Mouse (Mus musculus): ENCODE results near the gene Spag6. TPM values are rescaled to one million over a fixed set of nuclear protein-coding genes. Genes with fewer than 3 reads are reported as not detected.

Spag6 gene
- total RNA-seq, 2 experiments from 2014 or later: 0.22 to 0.64 TPM

DNA sequence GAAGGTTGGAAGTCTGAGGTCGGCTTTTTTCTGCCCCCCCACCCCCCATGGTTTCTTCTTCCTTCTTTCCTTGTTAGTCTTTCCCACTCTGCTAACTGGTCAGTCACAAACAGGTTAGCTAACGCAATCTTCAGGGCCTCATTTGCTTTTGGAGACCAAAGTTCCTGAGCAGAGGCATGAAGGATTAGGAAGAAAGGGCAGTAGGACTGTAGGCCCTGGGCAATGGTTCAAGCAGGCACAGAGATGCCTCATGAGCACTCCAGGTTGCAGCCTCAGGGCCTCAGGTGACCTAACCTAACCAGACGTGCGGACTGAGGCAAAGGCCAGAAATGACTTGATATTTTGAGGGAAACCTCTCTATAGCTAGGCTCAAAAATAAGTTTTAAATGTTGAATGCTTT is 24.7 kb downstream of the Spag6 start:
- intact Hi-C loops (cut with DNase I): no loop called here
- no peak for DNase-seq

DNA sequence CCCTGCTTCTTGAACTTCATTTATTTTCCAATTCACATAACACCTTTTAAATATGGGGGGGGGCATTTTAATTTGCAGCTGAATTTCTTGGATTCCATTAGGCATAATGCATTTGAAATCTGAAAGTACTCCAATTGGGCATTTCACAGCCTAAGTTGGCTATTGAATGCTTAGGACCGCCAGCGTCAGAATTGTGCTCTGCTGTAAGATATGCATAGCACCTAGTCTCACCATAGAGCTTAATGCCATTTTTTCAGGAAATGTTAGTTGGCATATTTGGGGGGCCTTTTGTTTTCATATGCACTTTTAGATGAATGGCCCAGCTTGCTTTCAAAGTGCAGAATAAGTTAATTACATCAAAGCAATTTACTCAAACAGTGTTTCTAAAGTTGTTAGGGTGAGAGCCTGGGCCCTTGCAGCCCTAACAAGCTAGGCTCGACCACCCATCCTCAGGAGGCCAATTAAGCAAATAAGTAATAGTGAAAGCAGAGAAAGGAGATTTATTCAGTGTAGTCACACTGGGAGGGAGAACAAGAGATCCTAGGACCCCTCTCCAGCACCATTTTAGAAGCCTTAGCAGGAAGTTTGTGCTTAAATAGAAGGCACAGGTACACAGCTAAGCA is 28.5 kb downstream of the Spag6 start:
- DNase-seq: no peak
- intact Hi-C loops (cut with DNase I): no loop called here

DNA sequence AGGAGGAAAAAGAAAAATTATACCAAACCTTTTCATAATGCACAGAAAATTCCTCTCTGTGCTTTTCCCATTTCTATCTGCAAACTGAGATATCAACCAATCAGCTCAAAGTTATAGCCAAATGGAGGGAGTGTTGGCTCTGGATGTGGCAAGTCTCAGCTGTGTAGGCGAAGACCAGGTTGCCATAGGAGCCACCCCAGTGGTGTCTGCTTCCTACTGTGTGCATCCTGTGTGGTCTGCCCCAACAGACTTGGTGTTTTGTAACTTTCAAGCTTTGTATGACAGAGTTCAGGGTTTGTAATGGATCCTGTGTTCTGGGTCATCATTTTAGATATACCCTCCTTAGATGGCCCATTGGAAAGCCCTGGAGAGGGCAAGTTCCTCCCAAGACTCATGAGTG is 30.6 kb downstream of the Spag6 start:
- intact Hi-C loops (cut with DNase I): no loop called here
- no peak for DNase-seq

DNA sequence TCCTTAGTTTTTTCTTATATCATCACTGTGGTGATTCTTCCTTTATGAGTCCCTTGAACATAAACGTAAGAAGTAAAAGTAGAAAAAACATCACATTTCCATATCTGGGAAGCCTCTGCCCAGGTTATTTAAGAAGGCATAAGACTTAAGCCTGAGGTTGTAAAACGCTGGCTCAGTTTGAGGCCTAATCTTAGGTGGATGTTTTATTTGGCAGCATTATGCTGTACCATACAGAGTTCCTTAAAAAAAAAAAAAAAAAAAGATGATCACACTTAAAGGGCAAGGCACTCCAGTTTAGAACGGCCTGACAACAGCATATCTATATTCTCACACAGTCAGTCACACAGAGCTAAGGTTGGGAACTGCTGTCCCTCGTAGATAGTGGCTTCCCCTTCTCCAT is 32.0 kb downstream of the Spag6 start:
- DNase-seq: no peak
- intact Hi-C loops (cut with DNase I): no loop called here

DNA sequence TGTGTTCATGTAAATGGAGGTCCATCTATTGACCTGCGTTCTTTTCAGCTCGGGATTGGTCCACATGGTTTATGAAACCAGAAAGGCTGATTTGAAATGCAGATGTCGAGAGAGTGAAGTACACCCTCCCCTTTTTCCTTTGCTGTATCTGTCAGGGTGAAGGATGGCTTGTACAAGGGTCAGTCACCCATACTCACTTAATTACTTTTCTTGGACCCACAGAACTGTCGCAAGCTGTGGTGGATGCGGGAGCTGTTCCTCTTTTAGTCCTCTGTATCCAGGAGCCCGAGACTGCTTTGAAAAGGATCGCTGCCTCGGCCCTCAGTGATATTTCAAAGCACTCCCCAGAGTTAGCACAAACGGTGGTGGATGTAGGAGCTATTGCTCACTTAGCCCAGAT is 37.9 kb downstream of the Spag6 start:
- intact Hi-C loops (cut with DNase I): no loop called here
- DNase-seq: no peak

DNA sequence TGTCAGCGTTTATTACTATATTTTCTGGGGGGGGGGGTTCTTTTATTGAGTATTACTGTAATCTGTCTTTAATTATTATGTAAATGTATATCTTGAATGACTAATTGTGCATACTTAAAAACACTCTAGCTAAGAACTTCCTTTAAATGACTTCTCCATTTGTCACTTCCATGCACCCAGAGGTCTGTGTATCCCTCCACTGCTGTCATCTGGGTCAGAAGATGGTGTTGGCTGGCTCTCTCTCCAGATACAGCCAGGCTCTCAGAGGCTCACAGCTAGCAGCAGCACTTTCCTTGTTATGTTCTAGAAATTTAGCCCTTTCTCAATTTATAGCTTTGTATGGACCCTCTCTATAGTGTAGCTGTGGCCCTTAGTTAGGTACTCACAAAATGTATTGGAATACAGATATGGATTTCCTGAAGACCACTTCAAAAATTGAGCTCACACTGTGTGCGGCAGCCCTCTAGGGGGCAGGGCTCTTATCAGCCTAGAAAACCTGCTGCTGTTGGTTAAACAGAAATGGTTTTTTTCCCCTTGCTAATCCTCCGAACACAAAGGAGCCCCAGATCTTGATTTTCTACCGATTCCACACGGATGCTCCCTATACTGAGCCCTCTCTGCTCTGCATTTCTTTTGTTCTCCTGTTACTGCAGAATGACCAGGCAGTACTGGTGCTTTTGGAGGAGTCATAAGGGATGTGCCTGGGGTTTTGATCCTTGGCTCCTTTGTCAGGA is 40.7 kb downstream of the Spag6 start:
- no peak for DNase-seq
- intact Hi-C loops (cut with DNase I): no loop called here

DNA sequence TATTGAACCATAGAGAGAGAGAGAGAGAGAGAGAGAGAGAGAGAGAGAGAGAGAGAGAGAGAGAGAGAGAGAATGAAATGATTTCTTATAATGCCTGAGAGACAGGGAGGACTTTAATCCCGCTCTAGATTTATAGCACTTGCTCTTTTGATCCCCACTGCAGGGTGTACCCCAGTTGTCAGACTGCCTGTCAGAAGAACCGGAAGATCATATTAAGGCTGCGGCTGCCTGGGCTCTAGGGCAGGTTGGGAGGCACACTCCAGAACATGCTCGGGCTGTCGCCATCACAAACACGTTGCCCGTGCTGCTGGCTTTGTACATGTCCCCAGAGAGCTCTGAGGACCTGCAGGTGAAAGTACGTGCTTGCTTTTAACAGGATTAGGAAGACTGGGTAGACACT is 43.2 kb downstream of the Spag6 start:
- DNase-seq: no peak
- intact Hi-C loops (cut with DNase I): no loop called here

DNA sequence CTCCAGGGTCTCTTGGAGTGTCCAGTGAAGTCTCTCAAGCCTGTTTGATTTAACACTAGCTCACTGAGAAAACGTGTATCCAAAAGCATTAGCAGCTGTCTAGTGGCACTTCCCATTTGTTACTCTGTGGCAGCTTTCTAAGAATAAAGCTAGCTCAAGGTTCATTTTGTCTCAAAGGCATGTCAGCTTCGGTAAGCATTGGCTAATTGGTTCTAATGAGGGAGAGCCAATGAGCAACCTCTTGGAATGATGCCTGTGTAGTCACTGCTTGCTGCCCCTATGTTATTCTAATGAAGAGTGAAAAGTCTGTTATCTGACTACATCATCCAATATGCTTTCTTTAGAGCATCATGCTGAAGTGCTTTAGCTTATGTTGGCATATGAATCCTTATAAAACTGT is 45.4 kb downstream of the Spag6 start:
- DNase-seq: no peak
- intact Hi-C loops (cut with DNase I): no loop called here

DNA sequence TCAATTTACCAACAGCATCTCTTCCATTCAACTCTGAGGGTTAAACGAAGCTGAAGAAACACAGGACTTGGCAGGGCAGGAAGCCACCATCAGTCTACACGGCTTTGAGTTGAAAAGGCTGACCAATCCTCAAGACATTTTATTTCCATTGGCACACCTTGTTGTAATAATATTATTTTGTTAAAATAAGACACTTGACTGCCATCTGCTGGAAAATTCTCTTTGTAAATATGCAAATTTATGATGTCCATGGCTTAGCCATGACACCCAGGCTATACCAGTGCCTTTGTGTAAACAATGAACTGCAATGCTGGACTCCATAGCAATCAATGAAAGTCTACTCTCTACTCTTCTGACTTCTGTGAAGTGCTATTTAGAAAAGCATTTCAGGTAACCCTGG is 62.3 kb downstream of the Spag6 start:
- intact Hi-C loops (cut with DNase I): no loop called here
- no peak for DNase-seq

DNA sequence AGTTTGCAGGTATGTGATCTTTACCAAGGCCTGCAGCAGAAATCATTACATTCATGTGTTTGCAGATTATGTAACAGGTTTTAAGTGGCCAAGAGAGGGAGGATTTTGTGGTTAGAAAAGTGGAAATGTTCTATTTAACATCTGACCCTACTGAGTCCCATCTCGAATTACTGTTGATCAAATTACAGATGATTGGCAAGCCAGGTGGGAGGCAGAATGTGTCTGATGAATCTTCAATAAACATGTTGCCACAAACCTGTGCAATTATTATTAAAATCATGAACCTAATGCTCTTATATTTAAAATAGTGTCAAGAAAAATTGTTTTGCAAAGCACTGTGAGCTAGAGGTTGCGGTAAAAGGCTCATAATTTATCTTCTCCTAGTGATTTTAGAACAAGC is 71.0 kb downstream of the Spag6 start:
- intact Hi-C loops (cut with DNase I): no loop called here
- DNase-seq: no peak

DNA sequence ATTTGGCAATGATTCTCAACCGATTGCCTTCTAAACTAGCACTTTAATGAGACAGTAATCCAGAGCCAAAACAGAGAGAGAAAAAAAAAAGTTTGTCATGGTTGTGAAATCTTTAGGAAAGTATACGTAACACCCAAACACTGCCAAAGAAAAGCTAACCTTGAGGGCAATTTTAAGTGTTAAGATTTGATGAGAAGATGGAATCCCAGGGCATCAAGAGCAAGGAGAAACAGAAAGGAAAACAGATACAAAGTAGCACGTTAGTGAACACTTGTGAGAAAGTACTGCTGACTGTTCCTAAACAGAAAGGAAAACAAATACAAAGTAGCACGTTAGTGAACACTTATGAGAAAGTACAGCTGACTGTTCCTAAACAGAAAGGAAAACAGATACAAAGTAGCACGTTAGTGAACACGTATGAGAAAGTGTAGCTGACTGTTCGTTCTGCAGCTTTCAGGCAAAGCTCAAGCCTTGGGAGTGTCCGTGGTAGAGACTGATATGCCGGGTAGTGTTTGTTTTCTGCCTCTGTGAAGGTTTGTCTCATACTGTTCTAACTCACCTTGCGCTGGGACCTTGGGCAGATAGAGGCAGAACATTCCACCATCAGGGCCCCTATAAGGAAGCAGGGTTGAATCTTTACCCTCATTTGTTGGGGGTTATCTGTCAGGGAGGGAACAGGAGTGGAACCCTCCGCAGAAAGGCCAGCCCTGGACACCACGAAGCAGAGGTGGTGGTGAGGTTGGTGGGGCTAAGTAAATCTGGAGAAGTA is 71.8 kb downstream of the Spag6 start:
- DNase-seq: no peak
- intact Hi-C loops (cut with DNase I): no loop called here

DNA sequence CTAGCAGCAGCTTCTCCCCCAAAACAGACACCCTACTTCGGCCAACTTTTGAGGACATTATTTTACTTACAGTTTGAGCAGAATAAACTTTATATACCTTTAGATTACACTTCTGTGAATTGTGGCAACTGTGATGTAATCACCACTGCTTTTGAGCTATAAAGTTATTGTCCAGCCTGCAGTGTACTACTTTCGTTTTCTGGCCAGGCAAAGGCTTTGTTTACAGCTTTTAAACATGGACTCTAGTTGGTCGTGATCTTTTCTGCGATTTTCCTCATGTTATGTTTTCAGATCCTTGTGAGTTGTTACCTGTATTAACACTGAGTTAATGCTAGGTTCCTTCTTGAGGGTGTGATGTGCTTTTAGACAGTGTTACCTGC is 72.6 kb downstream of the Spag6 start:
- intact Hi-C loops (cut with DNase I): no loop called here
- DNase-seq: no peak

DNA sequence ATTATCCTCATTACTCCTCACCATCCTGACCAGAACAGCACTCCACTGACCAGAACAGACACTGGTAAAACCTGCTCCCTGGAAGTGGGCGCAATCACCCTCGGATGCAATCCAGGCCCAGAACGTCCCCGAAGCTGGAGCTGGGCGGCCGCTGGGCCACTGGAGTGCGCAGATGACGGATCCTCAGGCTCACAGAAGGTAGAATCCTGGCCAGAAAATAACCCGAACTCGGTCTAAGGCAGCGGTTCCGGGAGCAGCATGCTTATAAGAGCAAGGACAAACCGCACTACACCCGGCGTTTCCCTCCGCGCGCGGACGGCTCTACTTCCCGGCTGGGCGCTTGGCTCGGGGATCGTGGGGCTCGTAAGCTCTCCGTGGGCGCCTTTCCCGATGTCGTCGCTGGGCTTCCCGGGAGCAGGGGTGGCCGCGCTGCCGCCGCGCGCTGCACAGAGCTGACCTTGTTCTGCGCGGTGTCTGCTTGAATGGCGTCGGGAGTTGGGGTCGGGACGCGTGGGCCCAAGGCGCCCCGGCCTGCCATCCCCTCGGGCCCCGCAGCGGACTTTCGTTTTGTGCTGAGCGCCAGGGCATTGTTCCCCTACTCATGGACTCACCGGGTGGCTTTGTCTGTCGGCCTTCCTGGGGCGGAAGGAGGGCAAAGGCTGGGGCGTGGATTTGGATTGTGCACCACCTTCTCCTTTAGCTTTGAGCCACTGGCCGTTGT is 73.1 kb downstream of the Spag6 start:
- DNase-seq: peak; percentile 88
- intact Hi-C loops (cut with DNase I): no loop called here

DNA sequence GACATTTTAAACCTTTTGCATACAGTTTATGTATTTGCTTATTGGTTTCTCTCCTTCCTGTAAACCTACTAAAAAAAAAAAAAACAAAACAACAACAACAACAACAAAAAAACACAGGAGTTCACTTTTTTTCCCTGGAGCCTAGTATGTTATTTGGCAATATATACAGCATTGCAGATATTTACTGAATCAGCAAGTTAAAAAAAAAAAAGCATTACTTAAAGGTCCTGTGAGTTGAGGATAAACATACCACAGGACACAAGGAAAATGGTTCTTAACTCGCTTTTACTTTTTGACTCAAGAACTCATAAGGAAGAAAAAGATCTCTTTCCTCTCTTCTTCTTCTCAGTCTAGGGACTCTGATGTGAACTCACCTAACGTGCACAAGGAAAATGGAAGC is 74.6 kb downstream of the Spag6 start:
- intact Hi-C loops (cut with DNase I): no loop called here
- DNase-seq: no peak

DNA sequence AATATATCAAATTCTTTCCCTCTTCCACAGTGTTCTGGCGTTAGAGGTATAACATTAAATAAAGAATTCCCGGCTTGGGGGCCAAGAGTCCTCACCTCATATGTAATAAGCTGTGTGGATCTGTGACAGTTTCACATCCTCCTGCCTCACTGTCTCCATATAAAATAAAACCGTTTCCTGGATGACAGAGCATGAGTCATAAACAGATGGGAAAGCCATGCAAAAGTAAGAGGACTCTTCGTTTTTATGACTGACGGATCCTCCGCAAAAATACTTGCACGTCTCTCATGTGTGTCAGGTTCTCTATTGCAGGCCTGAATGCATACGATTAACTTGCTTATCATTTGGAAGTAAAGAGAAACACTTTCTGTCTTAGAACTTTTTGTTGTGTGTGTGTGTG is 78.6 kb downstream of the Spag6 start:
- intact Hi-C loops (cut with DNase I): no loop called here
- DNase-seq: no peak

DNA sequence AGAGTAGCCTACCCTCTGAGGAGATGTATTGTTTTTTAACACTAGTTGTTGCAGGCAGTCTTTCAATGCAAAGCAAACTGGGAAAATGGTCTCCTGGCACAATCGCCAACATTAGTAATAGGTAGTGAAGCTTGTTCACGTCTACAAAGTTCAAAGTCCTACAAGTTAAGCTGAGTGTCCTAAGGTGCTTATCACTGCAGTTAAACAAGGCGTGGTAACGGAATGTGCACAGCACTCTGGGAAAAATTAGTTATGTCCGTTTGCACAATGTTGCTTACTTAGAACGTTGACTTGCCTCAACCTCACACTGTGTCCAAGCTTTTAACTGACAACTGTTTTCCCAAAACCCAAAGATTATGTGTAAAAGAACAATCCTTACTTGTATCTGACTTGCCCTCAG is 80.5 kb downstream of the Spag6 start:
- no peak for DNase-seq
- intact Hi-C loops (cut with DNase I): no loop called here

DNA sequence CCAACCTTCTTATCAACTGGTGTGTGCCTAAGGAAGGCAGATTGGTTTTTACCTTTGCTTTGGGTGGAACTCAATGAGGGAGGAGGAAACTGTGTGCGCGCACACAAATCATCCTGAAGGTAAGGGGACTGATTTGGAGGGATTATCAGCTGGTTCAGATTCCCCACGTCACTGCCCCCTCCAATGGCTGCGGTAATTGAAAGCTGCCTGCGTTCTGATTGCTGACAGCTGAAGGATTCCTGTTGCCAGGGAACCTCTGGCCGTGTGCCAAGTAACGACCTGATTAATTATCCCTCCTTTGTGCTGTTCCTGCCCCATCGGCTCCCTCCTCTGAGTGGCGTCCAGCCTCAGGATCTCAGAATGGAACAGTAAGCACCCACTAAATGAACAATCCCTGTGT is 84.4 kb downstream of the Spag6 start:
- peak; percentile 87 for DNase-seq
- intact Hi-C loops (cut with DNase I): no loop called here

DNA sequence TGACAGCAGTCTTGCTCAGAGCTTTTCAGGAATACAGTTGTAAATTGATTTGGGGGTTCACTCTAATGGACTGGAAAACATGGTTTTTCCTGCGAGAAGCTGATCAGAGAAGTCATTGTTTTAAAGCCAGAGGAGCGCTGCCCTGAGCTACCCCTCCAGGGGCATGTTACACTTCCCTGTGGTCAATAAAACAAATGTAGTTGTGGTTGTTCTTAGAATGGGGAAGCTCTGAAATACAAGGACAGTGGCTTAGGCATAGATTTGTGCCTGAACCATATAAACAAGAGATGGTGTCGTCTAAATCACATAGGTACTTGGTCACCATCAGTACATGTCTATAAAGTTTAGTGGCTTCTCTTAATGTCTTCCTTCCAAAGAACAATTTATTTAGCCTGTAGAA is 86.0 kb downstream of the Spag6 start:
- intact Hi-C loops (cut with DNase I): no loop called here
- DNase-seq: no peak

DNA sequence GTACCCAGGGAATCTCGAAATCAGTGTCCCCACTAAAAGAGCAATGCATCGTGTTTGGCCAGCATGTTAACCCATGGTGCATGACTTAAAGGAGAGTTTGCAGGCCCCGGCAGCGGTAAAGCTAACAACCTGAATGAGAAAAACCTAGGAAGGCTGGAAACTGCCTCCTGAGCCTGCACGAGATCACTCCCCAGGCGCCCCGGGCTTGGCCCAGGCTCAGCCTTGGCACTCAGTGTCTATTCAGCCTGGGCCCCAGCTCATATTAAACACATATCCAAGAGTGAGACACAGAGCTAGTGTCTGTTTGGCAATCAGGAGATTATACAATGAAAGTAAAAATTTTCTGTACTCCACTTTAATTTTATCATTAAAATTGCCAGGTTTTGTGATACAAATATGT is 87.5 kb downstream of the Spag6 start:
- DNase-seq: peak; percentile 52
- intact Hi-C loops (cut with DNase I): no loop called here

DNA sequence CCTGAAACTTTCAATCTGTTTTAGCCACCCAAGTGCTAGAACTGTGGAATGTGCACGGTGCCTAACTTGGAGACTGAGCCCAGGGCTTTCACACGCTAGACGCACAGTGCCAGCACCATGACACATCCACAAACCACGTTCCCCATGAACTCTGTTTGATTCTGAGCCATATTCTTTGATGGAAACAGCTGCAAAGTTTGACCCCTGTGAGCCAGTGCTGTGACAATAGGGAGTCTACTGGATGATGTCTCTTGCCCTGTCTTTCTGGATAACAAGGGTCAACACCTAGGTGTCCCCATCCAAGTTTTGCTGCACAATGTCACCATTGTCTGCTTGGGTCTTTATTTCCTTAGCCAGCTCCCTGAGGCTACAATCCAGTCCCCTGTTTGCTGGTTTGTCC is 100.4 kb downstream of the Spag6 start:
- DNase-seq: no peak
- intact Hi-C loops (cut with DNase I): no loop called here

DNA sequence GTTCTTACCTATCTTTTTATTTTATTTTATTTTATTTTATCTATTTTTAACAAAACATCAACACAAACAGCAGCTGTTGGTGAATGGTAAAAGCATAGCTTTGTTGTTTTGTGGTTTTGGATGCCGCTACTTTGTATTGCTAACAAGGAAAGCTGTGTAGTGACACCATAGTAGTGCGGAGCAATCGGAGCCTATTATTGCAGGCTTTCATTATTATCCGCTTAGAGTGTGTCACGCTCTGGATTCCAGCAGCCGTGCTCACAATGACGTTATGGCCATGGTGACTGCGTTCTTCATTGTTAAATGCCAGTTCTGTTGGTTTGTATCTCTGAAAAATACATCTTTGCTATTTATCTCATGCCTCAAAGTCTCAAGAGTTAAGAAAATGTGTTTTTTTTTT is 103.9 kb downstream of the Spag6 start:
- no peak for DNase-seq
- intact Hi-C loops (cut with DNase I): no loop called here

Measured in left cerebral cortex, postnatal 4 days (tissue).